ENCODE assay signal across 8 mouse cellular contexts in genomic region chr1:132067261-132068255, GRCm38 (mm10). TPM values are rescaled to one million over a fixed set of nuclear protein-coding genes. Genes with fewer than 3 reads are reported as not detected.
A peak's percentile ranks its signal among the peaks of the same experiment; 100 is the strongest.
DNase-seq lines count a peak whose midpoint lies in the region; ATAC-seq and TF ChIP-seq lines count a peak whose summit lies in the region.

Gene Mfsd4a (minus strand): TSS chr1:132068062.

- peak within 1 kb of the TSS; percentile 95 for H3K4me2 ChIP-seq in hindbrain, postnatal 0 days (ENCODE audit: low read depth, low read length)

- H3K9ac ChIP-seq in hindbrain, postnatal 0 days (replicated peaks; ENCODE audit: low read length) = peak within 1 kb of the TSS; percentile 60

- no peaks in the 10 kb centered on the region for H3K9me3 ChIP-seq in hindbrain, postnatal 0 days (ENCODE audit: low read length)
- no peaks in the 10 kb centered on the region for H3K9me3 ChIP-seq in megakaryocyte, embryonic 14.5 days

- TF ChIP-seq CTCF in gastrocnemius, adult 2 months (IDR thresholded peaks at IDR 0.05) = peak; percentile 41
- peak; percentile 26; the same call in 1 of the 2 replicates for TF ChIP-seq CTCF in hindbrain, postnatal 0 days (IDR thresholded peaks at IDR 0.05; ENCODE audit: low read depth)

- no peaks in the 10 kb centered on the region for H3K36me3 ChIP-seq in hindbrain, postnatal 0 days (ENCODE audit: insufficient read depth, low read length)
- H3K36me3 ChIP-seq in megakaryocyte, embryonic 14.5 days (replicated peaks; ENCODE audit: low read length) = no peaks in the 10 kb centered on the region

- no peaks in the 10 kb centered on the region for H3K27me3 ChIP-seq in hindbrain, postnatal 0 days (ENCODE audit: insufficient read depth, low read length)
- H3K27me3 ChIP-seq in megakaryocyte, embryonic 14.5 days (replicated peaks) = peaks cover 81% of the 10 kb centered on the region

- no peak for ATAC-seq in activated CD4-positive, CD25-positive, alpha-beta regulatory T cell, adult 4 months
- peak; percentile 77 for ATAC-seq in hindbrain, postnatal 0 days
- ATAC-seq in monocyte, adult 5-6 weeks (replicated peaks; ENCODE audit: insufficient number of reproducible peaks, low FRiP score, low TSS enrichment, poor library complexity, severe bottlenecking) = no peak

- 0 out of 2 replicates have a peak, but pooled peaks cover 5% of the 10 kb centered on the region for H3K4me1 ChIP-seq in hindbrain, postnatal 0 days (ENCODE audit: insufficient read depth, low read length)
- peaks cover 16% of the 10 kb centered on the region for H3K4me1 ChIP-seq in megakaryocyte, embryonic 14.5 days

- peak within 1 kb of the TSS; percentile 73 for H3K4me3 ChIP-seq in gastrocnemius, adult 2 months
- peak within 1 kb of the TSS; percentile 52 for H3K4me3 ChIP-seq in hindbrain, postnatal 0 days (ENCODE audit: low read length)
- H3K4me3 ChIP-seq in megakaryocyte, embryonic 14.5 days (replicated peaks) = peak within 1 kb of the TSS; percentile 91

- DNase-seq in cerebellum, postnatal 14 days = peak; percentile 65 to 79
- peak; percentile 77 for DNase-seq in gastrocnemius, adult 2 months
- peak; percentile 49 for DNase-seq in hindbrain, postnatal 0 days (ENCODE audit: low spot score)
- peak; percentile 17 to 36 for DNase-seq in left cerebral cortex, postnatal 14 days (ENCODE audit: low spot score in 2 of 2)
- peak; percentile 34 to 45 for DNase-seq in right cerebral cortex, postnatal 36 days (ENCODE audit: low spot score in 2 of 2)

- WGBS in hindbrain, postnatal 0 days = 1% methylated on average over 65 of the region's 80 CpGs

- intact Hi-C loops in gastrocnemius, adult 2 months (cut with DNase I) = no loop called here
- intact Hi-C loops in left cerebral cortex, postnatal 14 days (cut with DNase I) = no loop called here

- H3K27ac ChIP-seq in gastrocnemius, adult 2 months = peak within 1 kb of the TSS; percentile 76
- H3K27ac ChIP-seq in hindbrain, postnatal 0 days = 0 out of 2 replicates have a peak within 1 kb of the TSS, but pooled peaks have one; percentile 26

RNA-seq across cellular contexts. Expression of gene Mfsd4a, which starts in this region (rescaled TPM):
- 10 to 100 TPM; 39.0 to 45.4 TPM for polyA plus RNA-seq in activated CD4-positive, CD25-positive, alpha-beta regulatory T cell, adult 4 months (2017; shearing (Covaris generic))
- 1 to 10 TPM; 4.4 to 9.8 TPM for total RNA-seq in gastrocnemius, adult 2 months (2021)
- total RNA-seq in hindbrain, postnatal 0 days (2014; rRNA removed) = 5.8 and 10.2 TPM in 2 replicates
- polyA plus RNA-seq in hindbrain, postnatal 0 days (2015; fragmentation: Nextera tagmentation; extraction: Ambion mirVana) = 8.4 and 9.1 TPM in 2 replicates
- 10 to 100 TPM; 86.2 to 87.4 TPM for total RNA-seq in left cerebral cortex, postnatal 14 days (2021)
- not detected in 2 replicates for polyA plus RNA-seq in megakaryocyte, embryonic 14.5 days (2012; ENCODE audit: insufficient read depth, low replicate concordance)
- 4.2 to 7.2 TPM (median 5.1 TPM) in 3 replicates for total RNA-seq in monocyte, adult 5-6 weeks (2017)

Comparison
In these comparisons a context has a peak if more than half of its experiments do, and no peak if none do; other contexts are left out.
1. DNase-seq: peak in every context shown above with its lines; median percentile 77 in gastrocnemius, adult 2 months; 72 in cerebellum, postnatal 14 days; 49 in hindbrain, postnatal 0 days; 40 in right cerebral cortex, postnatal 36 days; 26 in left cerebral cortex, postnatal 14 days.